Mouse (Mus musculus) heart, postnatal 0 days (tissue): ENCODE data around the gene Mettl25.

Experiments used
- CTCF ChIP-seq: IDR thresholded peaks from 2 replicates; pipeline ENCODE4 v1.5.1; 2016; ENCODE audit warnings: antibody characterized with exemption, control low read depth, low read depth
- EP300 ChIP-seq: IDR thresholded peaks from 2 replicates; pipeline ENCODE4 v1.6.1; 2016; ENCODE audit warnings: antibody characterized with exemption, low read depth

GRCm38 (mm10) chr10:105851136-105851535 lies 10.0 kb upstream of the Mettl25 start:
- no peak for TF ChIP-seq CTCF
- TF ChIP-seq EP300, result no peak
